Mouse (Mus musculus): ENCODE measurements around the gene Prpf4b. TPM values are rescaled to one million over a fixed set of nuclear protein-coding genes. Genes with fewer than 3 reads are reported as not detected.
"Not testable (repeated sequence)": the region's sequence is repeated elsewhere in the genome, so short reads cannot be mapped to it uniquely, and the experiment has no call there.

Prpf4b gene
- 12.9 and 16.0 TPM in 2 replicates for polyA plus RNA-seq (2012; rRNA removed)

GRCm38 (mm10) chr13:34875166-34875710 lies at the start of gene Prpf4b:
Gene Prpf4b (plus strand): TSS chr13:34875302.
- under 1% methylated on average over 40 of the region's 40 CpGs for WGBS
- DNase-seq (ENCODE audit: low read depth, low spot score): peak; percentile 74

GRCm38 (mm10) chr13:34826760-34827690 lies 48.1 kb upstream of the Prpf4b start:
- no peak for DNase-seq (ENCODE audit: low read depth, low spot score)
- WGBS: 81% methylated on average over 3 of the region's 3 CpGs

- 54% methylated on average over 10 of the region's 10 CpGs for whole genome bisulfite sequencing
- no peak for DNase-seq (ENCODE audit: low read depth, low spot score)
These were observed 46.9 kb upstream of the Prpf4b start for GRCm38 (mm10) chr13:34827988-34828882.

GRCm38 (mm10) chr13:34842851-34843250 lies 32.3 kb upstream of the Prpf4b start:
- WGBS: 78% methylated on average over 4 of the region's 4 CpGs
- no peak for DNase-seq (ENCODE audit: low read depth, low spot score)

GRCm38 (mm10) chr13:34850759-34851158 lies 24.3 kb upstream of the Prpf4b start:
- no peak for DNase-seq (ENCODE audit: low read depth, low spot score)
- 86% methylated on average over 3 of the region's 3 CpGs for WGBS

GRCm38 (mm10) chr13:34851191-34851784 lies 23.8 kb upstream of the Prpf4b start:
- 68% methylated on average over 5 of the region's 5 CpGs for WGBS
- DNase-seq (ENCODE audit: low read depth, low spot score): no peak

GRCm38 (mm10) chr13:34857526-34857925 lies 17.6 kb upstream of the Prpf4b start:
- WGBS: 30% methylated on average over 2 of the region's 2 CpGs

GRCm38 (mm10) chr13:34859406-34859805 lies 15.7 kb upstream of the Prpf4b start:
- no peak for DNase-seq (ENCODE audit: low read depth, low spot score)
- 71% methylated on average over 5 of the region's 5 CpGs for WGBS

More at GRCm38 (mm10) chr13:34857526-34857925, 17.6 kb upstream of the Prpf4b start:
- DNase-seq (ENCODE audit: low read depth, low spot score): no peak

GRCm38 (mm10) chr13:34861166-34861565 lies 13.9 kb upstream of the Prpf4b start:
- WGBS: 34% methylated on average over 7 of the region's 8 CpGs
- DNase-seq (ENCODE audit: low read depth, low spot score): not testable (repeated sequence)

- 29% methylated on average over 7 of the region's 7 CpGs for WGBS
- peak; percentile 37 for DNase-seq (ENCODE audit: low read depth, low spot score)
These were observed 10.5 kb upstream of the Prpf4b start for GRCm38 (mm10) chr13:34864420-34865169.

GRCm38 (mm10) chr13:34873801-34874681 lies 1.1 kb upstream of the Prpf4b start:
- peak; percentile 90 for DNase-seq (ENCODE audit: low read depth, low spot score)
- WGBS: 2% methylated on average over 45 of the region's 45 CpGs

GRCm38 (mm10) chr13:34874736-34875135 lies 366 bp upstream of the Prpf4b start:
- not testable (repeated sequence) for DNase-seq (ENCODE audit: low read depth, low spot score)
- 7% methylated on average over 13 of the region's 13 CpGs for WGBS

GRCm38 (mm10) chr13:34875741-34876445 lies 791 bp downstream of the Prpf4b start:
- peak; percentile 14 for DNase-seq (ENCODE audit: low read depth, low spot score)
- under 1% methylated on average over 50 of the region's 50 CpGs for WGBS

- 1% methylated on average over 3 of the region's 3 CpGs for WGBS
- DNase-seq (ENCODE audit: low read depth, low spot score): no peak
These were observed 1.4 kb downstream of the Prpf4b start for GRCm38 (mm10) chr13:34876481-34876880.

- no peak for DNase-seq (ENCODE audit: low read depth, low spot score)
- WGBS: 98% methylated on average over 1 of the region's 1 CpGs
These were observed 17.8 kb downstream of the Prpf4b start for GRCm38 (mm10) chr13:34892871-34893270.

GRCm38 (mm10) chr13:34914614-34915013 lies 39.5 kb downstream of the Prpf4b start:
- WGBS: 79% methylated on average over 9 of the region's 9 CpGs
- DNase-seq (ENCODE audit: low read depth, low spot score): no peak

- WGBS: 39% methylated on average over 37 of the region's 37 CpGs
- no peak for DNase-seq (ENCODE audit: low read depth, low spot score)
These were observed 41.5 kb downstream of the Prpf4b start for GRCm38 (mm10) chr13:34916520-34917167.
